In genomic region chr13:13573572-13574257, GRCm38 (mm10) we compare ENCODE assay signal across 9 mouse cellular contexts. TPM values are rescaled to one million over a fixed set of nuclear protein-coding genes. Genes with fewer than 3 reads are reported as not detected.
A peak's percentile ranks its signal among the peaks of the same experiment; 100 is the strongest.
DNase-seq lines count a peak whose midpoint lies in the region; ATAC-seq and TF ChIP-seq lines count a peak whose summit lies in the region.
"Had no signal": no experiment of that assay in that cellular context is flagged by ENCODE, and none has a peak within 500 bp of the region (broad histone marks: within the 10 kb centered on the region; RNA-seq: fewer than 3 reads in every experiment).

No protein-coding gene starts in this region.

- no peaks in the 10 kb centered on the region for H3K9me3 ChIP-seq in liver, embryonic 11.5 days (ENCODE audit: control insufficient read depth, low read length)
- no peaks in the 10 kb centered on the region for H3K9me3 ChIP-seq in limb, embryonic 10.5 days (replicated peaks)
- H3K9me3 ChIP-seq: neural tube, embryonic 13.5 days had no signal

- H3K9ac ChIP-seq in liver, adult 2 months (ENCODE audit: low read depth, low read length): no peak overlapping the region
- H3K9ac ChIP-seq in liver, embryonic 11.5 days (ENCODE audit: low read depth, low read length): no peak overlapping the region
- H3K9ac ChIP-seq: neural tube, embryonic 13.5 days had no signal

- no peak for TF ChIP-seq CTCF in liver, adult 2 months (IDR thresholded peaks at IDR 0.05; ENCODE audit: low read depth, low read length)

- DNase-seq in liver, adult 2 months (ENCODE audit: extremely low read depth, low read depth, low spot score): peak; percentile 87
- no peak for DNase-seq in liver, embryonic 11.5 days (ENCODE audit: low spot score)
- DNase-seq in cerebellum, adult 11 months: peak; percentile 90
- DNase-seq in gastrocnemius, postnatal 4 days (ENCODE audit: low spot score in 2 of 2): peak; percentile 40 to 78
- DNase-seq in layer of hippocampus, postnatal 25 days (ENCODE audit: extremely low spot score in 1 of 2, low spot score in 1 of 2): peak; percentile 28 to 42
- peak; percentile 65 for DNase-seq in ovary, postnatal 36 days (ENCODE audit: low spot score)
- DNase-seq in yolk sac, embryonic 10.5 days (ENCODE audit: low spot score): no peak
- DNase-seq in limb, embryonic 10.5 days (ENCODE audit: low spot score): no peak

- H3K27me3 ChIP-seq in liver, adult 2 months (ENCODE audit: control insufficient read depth, insufficient read depth, low read length): no peaks in the 10 kb centered on the region
- no peaks in the 10 kb centered on the region for H3K27me3 ChIP-seq in liver, embryonic 11.5 days (replicated peaks; ENCODE audit: control insufficient read depth, insufficient read depth, low read length)
- no peaks in the 10 kb centered on the region for H3K27me3 ChIP-seq in limb, embryonic 10.5 days (ENCODE audit: low read depth, poor library complexity, severe bottlenecking)
- H3K27me3 ChIP-seq: neural tube, embryonic 13.5 days had no signal

- peaks cover 26% of the 10 kb centered on the region for H3K4me1 ChIP-seq in liver, adult 2 months (ENCODE audit: control insufficient read depth, insufficient read depth, low read length)
- H3K4me1 ChIP-seq in liver, embryonic 11.5 days (replicated peaks; ENCODE audit: control insufficient read depth, insufficient read depth, low read length): peaks cover 5% of the 10 kb centered on the region; the same call in 1 of the 2 replicates
- H3K4me1 ChIP-seq in limb, embryonic 10.5 days: peaks cover 3% of the 10 kb centered on the region; the same call in 1 of the 2 replicates

- no peak overlapping the region for H3K4me3 ChIP-seq in liver, adult 2 months (ENCODE audit: insufficient read depth, low read depth, low read length)
- no peak overlapping the region for H3K4me3 ChIP-seq in liver, embryonic 11.5 days (ENCODE audit: low read depth, low read length)
- no peak overlapping the region for H3K4me3 ChIP-seq in limb, embryonic 10.5 days
- H3K4me3 ChIP-seq: neural tube, embryonic 13.5 days had no signal

- peak overlapping the region; percentile 74 for H3K27ac ChIP-seq in liver, adult 2 months (replicated peaks; ENCODE audit: insufficient read depth, low read depth, low read length)
- H3K27ac ChIP-seq in liver, embryonic 11.5 days (ENCODE audit: low read depth, low read length): no peak overlapping the region
- H3K27ac ChIP-seq in limb, embryonic 10.5 days: no peak overlapping the region
- H3K27ac ChIP-seq: neural tube, embryonic 13.5 days had no signal

- no peak overlapping the region for H3K4me2 ChIP-seq in liver, embryonic 11.5 days
- H3K4me2 ChIP-seq: neural tube, embryonic 13.5 days had no signal

- no peaks in the 10 kb centered on the region for H3K36me3 ChIP-seq in liver, adult 2 months (ENCODE audit: control insufficient read depth, insufficient read depth, low read length)
- no peaks in the 10 kb centered on the region for H3K36me3 ChIP-seq in liver, embryonic 11.5 days (ENCODE audit: control insufficient read depth, insufficient read depth, low read length)
- H3K36me3 ChIP-seq in limb, embryonic 10.5 days: no peaks in the 10 kb centered on the region
- H3K36me3 ChIP-seq: neural tube, embryonic 13.5 days had no signal

- 5% methylated on average over 5 of the region's 5 CpGs for WGBS in liver, adult 2 months
- 64% methylated on average over 5 of the region's 5 CpGs for WGBS in liver, embryonic 11.5 days
- 76% methylated on average over 5 of the region's 5 CpGs for WGBS in limb, embryonic 10.5 days

- no peaks in the 10 kb centered on the region for H3K79me2 ChIP-seq in liver, adult 2 months (ENCODE audit: control insufficient read depth, insufficient read depth, low read length)

- no peak for ATAC-seq in liver, embryonic 11.5 days (replicated peaks; ENCODE audit: low FRiP score)

- no peak for TF ChIP-seq POLR2A in liver, adult 2 months (IDR thresholded peaks at IDR 0.05; ENCODE audit: extremely low read depth, insufficient read depth, low read length)

RNA-seq across cellular contexts. Expression of gene Lyst, which starts 16.5 kb away (rescaled TPM):
- 30.3 and 35.2 TPM in 2 replicates for total RNA-seq in liver, adult 2 months (2014; rRNA removed)
- 2.3 and 16.9 TPM in 2 replicates for polyA plus RNA-seq in liver, adult 2 months (2012; rRNA removed)
- polyA plus RNA-seq in liver, embryonic 11.5 days (2014; fragmentation: Nextera tagmentation; extraction: Ambion mirVana): 1.8 and 2.0 TPM in 2 replicates
- total RNA-seq in gastrocnemius, postnatal 4 days (2021): 10 to 100 TPM; 13.7 to 16.4 TPM
- 10 to 100 TPM; 76.2 to 86.3 TPM for total RNA-seq in layer of hippocampus, postnatal 25 days (2021)
- 2.3 TPM in 2 replicates for polyA plus RNA-seq in limb, embryonic 10.5 days (2016; fragmentation: Nextera tagmentation; extraction: Ambion mirVana)

Comparison
In these comparisons a context has a peak if more than half of its experiments do, and no peak if none do; other contexts are left out.
1. DNase-seq: peak in liver, adult 2 months (single experiment), cerebellum, adult 11 months (single experiment), gastrocnemius, postnatal 4 days (2 of 2), layer of hippocampus, postnatal 25 days (2 of 2) and ovary, postnatal 36 days (single experiment); none in liver, embryonic 11.5 days (single experiment), yolk sac, embryonic 10.5 days (single experiment) and limb, embryonic 10.5 days (single experiment).